9 mouse cellular contexts compared by ENCODE assay signal in genomic region chr8:109417222-109417621, GRCm38 (mm10).
DNase-seq lines count a peak whose midpoint lies in the region; ATAC-seq and TF ChIP-seq lines count a peak whose summit lies in the region.
"Had no signal": no experiment of that assay in that cellular context is flagged by ENCODE, and none has a peak within 500 bp of the region (broad histone marks: within the 10 kb centered on the region; RNA-seq: fewer than 3 reads in every experiment).

No protein-coding gene starts in this region.

- DNase-seq in adipocyte (ENCODE audit: low spot score): peak; percentile 27
- peak; percentile 69 for DNase-seq in intestine, embryonic 14.5 days (ENCODE audit: low spot score)
- peak; percentile 49 for DNase-seq in left cerebral cortex, postnatal 4 days
- peak; percentile 89 for DNase-seq in retina, embryonic 14.5 days (ENCODE audit: low spot score)
- DNase-seq in thymus, postnatal 0 days (ENCODE audit: low spot score): no peak

- H3K4me2 ChIP-seq in embryonic facial prominence, embryonic 13.5 days: peak overlapping the region; percentile 18; the same call in 1 of the 2 replicates
- H3K4me2 ChIP-seq in intestine, embryonic 14.5 days (ENCODE audit: low read length): no peak overlapping the region
- H3K4me2 ChIP-seq: embryonic facial prominence, embryonic 15.5 days had no signal

- ATAC-seq in embryonic facial prominence, embryonic 13.5 days (ENCODE audit: insufficient number of reproducible peaks, insufficient read depth, low FRiP score, low TSS enrichment, low read depth): no peak
- ATAC-seq in intestine, embryonic 14.5 days (replicated peaks; ENCODE audit: low FRiP score, low TSS enrichment, low read depth): peak; percentile 40; the same call in 1 of the 2 replicates
- ATAC-seq in monocyte, adult 5-6 weeks (replicated peaks; ENCODE audit: insufficient number of reproducible peaks, low FRiP score, low TSS enrichment, poor library complexity, severe bottlenecking): no peak

- peaks cover 28% of the 10 kb centered on the region for H3K4me1 ChIP-seq in E14TG2a.4 (replicated peaks; ENCODE audit: low read depth, low read length)
- peaks cover 10% of the 10 kb centered on the region; the same call in 1 of the 2 replicates for H3K4me1 ChIP-seq in embryonic facial prominence, embryonic 13.5 days
- 0 out of 2 replicates have a peak, but pooled peaks cover 2% of the 10 kb centered on the region for H3K4me1 ChIP-seq in intestine, embryonic 14.5 days (replicated peaks; ENCODE audit: control insufficient read depth, insufficient read depth, low read length)

- H3K36me3 ChIP-seq in E14TG2a.4 (ENCODE audit: insufficient read depth, low read length): no peaks in the 10 kb centered on the region
- no peaks in the 10 kb centered on the region for H3K36me3 ChIP-seq in embryonic facial prominence, embryonic 13.5 days
- H3K36me3 ChIP-seq in intestine, embryonic 14.5 days (ENCODE audit: control insufficient read depth, insufficient read depth, low read length): no peaks in the 10 kb centered on the region
- H3K36me3 ChIP-seq: embryonic facial prominence, embryonic 15.5 days had no signal

- H3K9ac ChIP-seq in embryonic facial prominence, embryonic 13.5 days: no peak overlapping the region
- no peak overlapping the region for H3K9ac ChIP-seq in intestine, embryonic 14.5 days (ENCODE audit: low read length)
- H3K9ac ChIP-seq: embryonic facial prominence, embryonic 15.5 days had no signal

- peak; percentile 59 for TF ChIP-seq CTCF in E14TG2a.4 (conservative IDR thresholded peaks at IDR 0.05; ENCODE audit: low read length)

- peaks cover 5% of the 10 kb centered on the region for H3K27me3 ChIP-seq in E14TG2a.4 (ENCODE audit: insufficient read depth, low read length)
- H3K27me3 ChIP-seq in embryonic facial prominence, embryonic 13.5 days: no peaks in the 10 kb centered on the region
- no peaks in the 10 kb centered on the region for H3K27me3 ChIP-seq in intestine, embryonic 14.5 days (replicated peaks; ENCODE audit: control insufficient read depth, insufficient read depth, low read length)
- H3K27me3 ChIP-seq: embryonic facial prominence, embryonic 15.5 days had no signal

- 30% methylated on average over 5 of the region's 5 CpGs for WGBS in embryonic facial prominence, embryonic 13.5 days
- 41% methylated on average over 5 of the region's 5 CpGs for WGBS in intestine, embryonic 14.5 days

- intact Hi-C loops in left cerebral cortex, postnatal 4 days (cut with DNase I): loop anchor here (2.0 to 10.0 kb wide), 2 partner anchors 62 to 166 kb away; no protein-coding TSS in a partner anchor

- no peaks in the 10 kb centered on the region for H3K9me3 ChIP-seq in E14TG2a.4 (ENCODE audit: low read length)
- no peaks in the 10 kb centered on the region for H3K9me3 ChIP-seq in embryonic facial prominence, embryonic 13.5 days
- H3K9me3 ChIP-seq in intestine, embryonic 14.5 days (ENCODE audit: control insufficient read depth, low read length): no peaks in the 10 kb centered on the region
- H3K9me3 ChIP-seq: embryonic facial prominence, embryonic 15.5 days had no signal

- no peak overlapping the region for H3K27ac ChIP-seq in embryonic facial prominence, embryonic 13.5 days
- H3K27ac ChIP-seq in intestine, embryonic 14.5 days (ENCODE audit: low read depth): no peak overlapping the region
- H3K27ac ChIP-seq: embryonic facial prominence, embryonic 15.5 days had no signal

- H3K4me3 ChIP-seq in E14TG2a.4 (replicated peaks; ENCODE audit: low read length): no peak overlapping the region
- H3K4me3 ChIP-seq in embryonic facial prominence, embryonic 13.5 days: no peak overlapping the region
- H3K4me3 ChIP-seq in intestine, embryonic 14.5 days (ENCODE audit: low read depth, low read length): no peak overlapping the region
- H3K4me3 ChIP-seq: embryonic facial prominence, embryonic 15.5 days had no signal
